Mouse (Mus musculus): ENCODE measurements around the gene Clcn2.

DNA sequence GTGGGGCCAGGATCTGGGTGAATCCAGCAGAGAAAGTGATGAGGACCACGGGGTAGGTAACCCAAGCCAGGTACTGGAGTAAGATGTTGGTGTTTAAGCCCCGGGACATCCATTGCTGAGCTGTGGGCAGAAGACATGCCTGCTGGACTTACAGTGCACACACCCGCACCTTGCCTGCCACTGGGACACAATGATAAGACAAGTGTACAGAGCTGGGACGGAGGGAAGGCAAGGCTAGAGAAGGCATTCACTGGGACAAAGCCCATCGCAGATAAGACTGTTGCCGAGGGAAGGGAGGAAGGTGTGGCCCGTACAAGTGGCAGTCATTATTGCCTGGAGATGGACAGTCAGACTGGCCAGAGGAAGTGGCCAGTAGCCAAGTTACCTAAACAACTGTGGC lies 4.7 kb downstream of the Clcn2 start:
- TF ChIP-seq POLR2A (IDR thresholded peaks at IDR 0.05; ENCODE audit: insufficient read length, low read depth) (no peak), MAX (IDR thresholded peaks at IDR 0.05; ENCODE audit: low read depth) (no peak), POLR2AphosphoS2 (IDR thresholded peaks at IDR 0.05; ENCODE audit: insufficient read length, low read depth) (no peak), MYOD1 (IDR thresholded peaks at IDR 0.05; ENCODE audit: control insufficient read depth in 1 of 3, insufficient read length in 2 of 3, low read depth in 2 of 3) (no peak), E2F4 (IDR thresholded peaks at IDR 0.05; ENCODE audit: insufficient read depth) (no peak)
